Mouse (Mus musculus) MEL (cell line): ENCODE data around the gene Abtb1. TPM values are rescaled to one million over a fixed set of nuclear protein-coding genes. Genes with fewer than 3 reads are reported as not detected.
A peak's percentile ranks its signal among the peaks of the same experiment; 100 is the strongest.

Experiments used
- DNase-seq: peaks from one replicate; pipeline ENCODE4 v3.0.0; 2011; ENCODE audit warnings: low read depth, low spot score
- H3K27ac ChIP-seq: 2 replicates; pipeline ENCODE4 v1.5.1; 2012; ENCODE audit warnings: low read depth, mild to moderate bottlenecking, control low read depth, low read length, moderate library complexity; ENCODE audit not compliant: control insufficient read depth
- H3K27me3 ChIP-seq, 2 experiments: fragments of 150-350 bp in 1 of 2; sonication (generic) in 1 of 2; 2 replicates each; pipeline ENCODE4 v1.6.1; 2012; ENCODE audit warnings: low read length in 2 of 2, mild to moderate bottlenecking in 2 of 2, improper control_type of control experiment in 1 of 2, moderate library complexity in 1 of 2; ENCODE audit not compliant: insufficient read depth in 2 of 2, control insufficient read depth in 1 of 2
- H3K36me3 ChIP-seq, 2 experiments: 2 replicates each; pipeline ENCODE4 v1.6.1; 2012 to 2014; ENCODE audit warnings: low read length in 2 of 2, improper control_type of control experiment in 1 of 2, inconsistent platforms in 1 of 2, mild to moderate bottlenecking in 1 of 2; ENCODE audit not compliant: insufficient read depth in 2 of 2, control insufficient read depth in 1 of 2
- H3K4me1 ChIP-seq, 2 experiments: fragments of 150-350 bp in 1 of 2; sonication (generic) in 1 of 2; 2 replicates each; pipeline ENCODE4 v1.6.1; 2012; ENCODE audit warnings: low read length in 2 of 2, improper control_type of control experiment in 1 of 2, mild to moderate bottlenecking in 1 of 2; ENCODE audit not compliant: insufficient read depth in 2 of 2, control insufficient read depth in 1 of 2
- H3K4me3 ChIP-seq, 2 experiments: fragments of 150-350 bp in 1 of 2; sonication (generic) in 1 of 2; 2 replicates each; pipeline ENCODE4 v1.5.1; 2012; ENCODE audit warnings: low read depth in 2 of 2, low read length in 2 of 2, mild to moderate bottlenecking in 2 of 2, moderate library complexity in 2 of 2, control low read depth in 1 of 2, improper control_type of control experiment in 1 of 2; ENCODE audit not compliant: control insufficient read depth in 1 of 2, insufficient read depth in 1 of 2
- H3K79me2 ChIP-seq: 2 replicates; pipeline ENCODE4 v1.6.1; 2012; ENCODE audit warnings: mild to moderate bottlenecking, low read length, moderate library complexity; ENCODE audit not compliant: control insufficient read depth, poor library complexity, insufficient read depth
- H3K9ac ChIP-seq: 2 replicates; pipeline ENCODE4 v1.6.1; 2012; ENCODE audit warnings: low read depth, mild to moderate bottlenecking, control low read depth, low read length, moderate library complexity; ENCODE audit not compliant: control insufficient read depth, poor library complexity, severe bottlenecking
- H3K9me3 ChIP-seq: fragments of 150-350 bp; sonication (generic); replicated peaks from 2 replicates; pipeline ENCODE4 v1.6.1; 2012; ENCODE audit warnings: mild to moderate bottlenecking, low read length, improper control_type of control experiment, moderate library complexity; ENCODE audit not compliant: insufficient read depth
- BHLHE40 ChIP-seq: IDR thresholded peaks from 2 replicates; pipeline ENCODE4 v1.6.1; 2012; ENCODE audit warnings: low read depth, mild to moderate bottlenecking, inconsistent platforms, low read length, improper control_type of control experiment, borderline replicate concordance
- CHD1 ChIP-seq: IDR thresholded peaks from 2 replicates; pipeline ENCODE4 v1.6.1; 2012; ENCODE audit warnings: low read depth, mild to moderate bottlenecking, inconsistent platforms, low read length, improper control_type of control experiment
- CTCF ChIP-seq, 3 experiments: IDR thresholded peaks in 2 of 3; conservative IDR thresholded peaks in 1 of 3; 2 replicates each; pipeline ENCODE4 v1.5.1; 2011 to 2012; ENCODE audit warnings: low read length in 3 of 3, low read depth in 2 of 3, mild to moderate bottlenecking in 2 of 3, improper control_type of control experiment in 1 of 3, inconsistent platforms in 1 of 3, mixed read lengths in 1 of 3, moderate library complexity in 1 of 3; ENCODE audit not compliant: control insufficient read depth in 1 of 3, insufficient read depth in 1 of 3, poor library complexity in 1 of 3, severe bottlenecking in 1 of 3
- E2F4 ChIP-seq: IDR thresholded peaks from 2 replicates; pipeline ENCODE4 v1.6.1; 2011; ENCODE audit warnings: low read depth, low read length, improper control_type of control experiment, borderline replicate concordance
- EP300 ChIP-seq, 2 experiments: IDR thresholded peaks; 2 replicates each; pipeline ENCODE4 v1.6.1; 2011; ENCODE audit warnings: improper control_type of control experiment in 2 of 2, low read length in 2 of 2, low read depth in 1 of 2, mild to moderate bottlenecking in 1 of 2
- KAT2A ChIP-seq: conservative IDR thresholded peaks from 2 replicates; pipeline ENCODE4 v1.6.1; 2012; ENCODE audit warnings: low read depth, low read length, improper control_type of control experiment, inconsistent platforms
- MAFK ChIP-seq: IDR thresholded peaks from 2 replicates; pipeline ENCODE4 v1.6.1; 2011; ENCODE audit warnings: low read depth, mild to moderate bottlenecking, low read length, improper control_type of control experiment, borderline replicate concordance
- MEF2A ChIP-seq: IDR thresholded peaks from 2 replicates; pipeline ENCODE4 v1.6.1; 2014; ENCODE audit warnings: low read depth, mild to moderate bottlenecking, inconsistent platforms, low read length, improper control_type of control experiment; ENCODE audit not compliant: poor library complexity, insufficient replicate concordance, severe bottlenecking; ENCODE audit errors: extremely low read depth
- MYB ChIP-seq: IDR thresholded peaks from 2 replicates; pipeline ENCODE4 v1.6.1; 2011; ENCODE audit warnings: mild to moderate bottlenecking, low read depth, low read length, improper control_type of control experiment
- MYC ChIP-seq: IDR thresholded peaks from 2 replicates; pipeline ENCODE4 v1.6.1; 2011; ENCODE audit warnings: low read depth, mild to moderate bottlenecking, low read length, improper control_type of control experiment, moderate library complexity
- POLR2A ChIP-seq, 2 experiments: IDR thresholded peaks; 2 replicates each; pipeline ENCODE4 v1.6.1; 2011 to 2012; ENCODE audit warnings: low read length in 2 of 2, mild to moderate bottlenecking in 2 of 2, control low read depth in 1 of 2, improper control_type of control experiment in 1 of 2, low read depth in 1 of 2, moderate library complexity in 1 of 2; ENCODE audit not compliant: control insufficient read depth in 1 of 2, insufficient read depth in 1 of 2, poor library complexity in 1 of 2
- POLR2AphosphoS2 ChIP-seq: IDR thresholded peaks from 2 replicates; pipeline ENCODE4 v1.6.1; 2011; ENCODE audit warnings: low read length, improper control_type of control experiment
- RAD21 ChIP-seq: IDR thresholded peaks from 2 replicates; pipeline ENCODE4 v1.6.1; 2011; ENCODE audit warnings: mild to moderate bottlenecking, low read depth, low read length, improper control_type of control experiment
- SIN3A ChIP-seq: IDR thresholded peaks from 2 replicates; pipeline ENCODE4 v1.6.1; 2012; ENCODE audit warnings: low read length, improper control_type of control experiment, inconsistent platforms
- TBP ChIP-seq: IDR thresholded peaks from 2 replicates; pipeline ENCODE4 v1.8.0; 2011; ENCODE audit warnings: low read depth, low read length, improper control_type of control experiment
- TCF12 ChIP-seq: IDR thresholded peaks from 2 replicates; pipeline ENCODE4 v1.6.1; 2014; ENCODE audit warnings: low read depth, mild to moderate bottlenecking, inconsistent platforms, low read length, improper control_type of control experiment, moderate library complexity
- ZC3H11A ChIP-seq: IDR thresholded peaks from 2 replicates; pipeline ENCODE4 v1.6.1; 2012; ENCODE audit warnings: low read depth, mild to moderate bottlenecking, inconsistent platforms, low read length, improper control_type of control experiment
- ZKSCAN1 ChIP-seq: IDR thresholded peaks from 2 replicates; pipeline ENCODE4 v1.6.1; 2012; ENCODE audit warnings: low read depth, mild to moderate bottlenecking, inconsistent platforms, low read length, improper control_type of control experiment, moderate library complexity
- ZMIZ1 ChIP-seq: IDR thresholded peaks from 2 replicates; pipeline ENCODE4 v1.6.1; 2012; ENCODE audit warnings: low read depth, mild to moderate bottlenecking, inconsistent platforms, low read length, improper control_type of control experiment, moderate library complexity
- ZNF384 ChIP-seq: IDR thresholded peaks from 2 replicates; pipeline ENCODE4 v1.6.1; 2012; ENCODE audit warnings: low read depth, mild to moderate bottlenecking, inconsistent platforms, low read length, improper control_type of control experiment
- polyA plus RNA-seq, 2 experiments: library from polyadenylated mRNA; stranded (reverse) in 1 of 2; unstranded in 1 of 2; fragments of >175 nt in 1 of 2; fragments of >200 nt in 1 of 2; gene quantifications; 2 replicates each; pipeline versions ENCODE4 v1.2.1 to v1.2.4; 2012; ENCODE audit warnings: low replicate concordance in 2 of 2, low read depth in 1 of 2; ENCODE audit not compliant: insufficient read length in 2 of 2, insufficient read depth in 1 of 2, missing spikeins in 1 of 2
- total RNA-seq: library from RNA; depleted of rRNA; stranded (reverse); fragments of 300-350 nt; gene quantifications from 2 replicates; pipeline ENCODE4 v1.2.3, GENCODE M21; 2012

Abtb1 gene
- total and polyA plus RNA-seq, 3 experiments, result 7.4 to 16.9 TPM; not detected in 1

DNA sequence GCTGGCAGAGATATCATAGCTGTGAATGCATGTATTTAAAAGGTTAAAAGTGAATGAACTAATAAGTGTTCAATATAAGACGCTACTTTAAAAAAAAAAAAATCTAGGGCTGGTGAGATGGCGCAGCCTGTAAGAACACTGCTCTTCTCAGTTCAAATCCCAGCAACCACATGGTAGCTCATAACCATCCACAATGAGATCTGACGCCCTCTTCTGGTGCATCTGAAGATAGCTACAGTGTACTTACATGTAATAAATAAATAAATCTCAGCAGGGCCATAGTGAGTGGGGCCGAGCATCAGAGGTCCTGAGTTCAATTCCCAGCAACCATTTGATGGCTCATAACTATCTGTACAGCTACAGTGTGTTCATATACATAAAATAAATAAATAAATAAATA, 37.7 kb upstream of the Abtb1 start:
- Histone ChIP-seq H3K27me3 (no peaks in the 10 kb centered on the region), H3K27ac (no peak overlapping the region), H3K9me3 (no peaks in the 10 kb centered on the region), H3K9ac (no peak overlapping the region), H3K36me3 (peaks cover 0 to 5% of the 10 kb centered on the region in 2 experiments; a peak in 2 of 4 replicates), H3K79me2 (no peaks in the 10 kb centered on the region), H3K4me3 (no peak overlapping the region), H3K4me1 (no peaks in the 10 kb centered on the region)
- peak; percentile 41 for DNase-seq
- TF ChIP-seq POLR2AphosphoS2 (no peak), CTCF (IDR thresholded peaks at IDR 0.05 in 2 of 3, conservative IDR thresholded peaks at IDR 0.05 in 1 of 3; ENCODE audit: control insufficient read depth in 1 of 3, insufficient read depth in 1 of 3, low read depth in 2 of 3, low read length in 3 of 3, poor library complexity in 1 of 3, severe bottlenecking in 1 of 3) (peak in 2 of 3 experiments; percentile 15 to 24; a peak in 2 of 6 replicates), ZC3H11A (no peak), ZNF384 (no peak), POLR2A (IDR thresholded peaks at IDR 0.05; ENCODE audit: control insufficient read depth in 1 of 2, insufficient read depth in 1 of 2, low read depth in 1 of 2, low read length in 2 of 2, poor library complexity in 1 of 2) (no peak), EP300 (IDR thresholded peaks at IDR 0.05; ENCODE audit: low read depth in 1 of 2, low read length in 2 of 2) (no peak)

GRCm38 (mm10) chr6:88874868-88875508, 33.2 kb upstream of the Abtb1 start, which contains the start of gene Podxl2:
Gene Podxl2 (minus strand): TSS chr6:88875044.
- Histone ChIP-seq H3K9me3 (no peaks in the 10 kb centered on the region), H3K4me3 (no peak within 1 kb of the TSS), H3K4me1 (no peaks in the 10 kb centered on the region), H3K79me2 (no peaks in the 10 kb centered on the region), H3K27ac (no peak within 1 kb of the TSS), H3K27me3 (no peaks in the 10 kb centered on the region; a peak in 1 of 4 replicates), H3K36me3 (no peaks in the 10 kb centered on the region; a peak in 1 of 4 replicates), H3K9ac (no peak within 1 kb of the TSS)
- DNase-seq, result no peak
- TF ChIP-seq ZKSCAN1 (no peak), MAFK (no peak), TBP (no peak), MYB (no peak), CHD1 (no peak), RAD21 (no peak), BHLHE40 (no peak), TCF12 (no peak), MEF2A (no peak), E2F4 (no peak), KAT2A (no peak), MYC (no peak), ZC3H11A (no peak), POLR2AphosphoS2 (no peak), SIN3A (no peak), ZMIZ1 (no peak)
